Mouse (Mus musculus) embryonic stem cell, embryonic (primary cell): ENCODE measurements around the gene Rps6.

Experiments used
- CTCF ChIA-PET, 4 experiments: fragments of 300-600 bp in 2 of 4; fragments of 350-600 bp in 2 of 4; sonication (Branson Sonifier 250); formaldehyde crosslinking; loops; one replicate each; lab custom pipeline; 2022; ENCODE audit warnings: inconsistent platforms in 2 of 4; lab: Charles Lee
- POLR2A ChIA-PET, 4 experiments: fragments of 300-600 bp in 2 of 4; fragments of 350-600 bp in 2 of 4; sonication (Branson Sonifier 250); formaldehyde crosslinking; loops; one replicate each; lab custom pipeline; 2022; ENCODE audit warnings: antibody characterized with exemption in 4 of 4, inconsistent platforms in 1 of 4; lab: Charles Lee

Gene Rps6

DNA sequence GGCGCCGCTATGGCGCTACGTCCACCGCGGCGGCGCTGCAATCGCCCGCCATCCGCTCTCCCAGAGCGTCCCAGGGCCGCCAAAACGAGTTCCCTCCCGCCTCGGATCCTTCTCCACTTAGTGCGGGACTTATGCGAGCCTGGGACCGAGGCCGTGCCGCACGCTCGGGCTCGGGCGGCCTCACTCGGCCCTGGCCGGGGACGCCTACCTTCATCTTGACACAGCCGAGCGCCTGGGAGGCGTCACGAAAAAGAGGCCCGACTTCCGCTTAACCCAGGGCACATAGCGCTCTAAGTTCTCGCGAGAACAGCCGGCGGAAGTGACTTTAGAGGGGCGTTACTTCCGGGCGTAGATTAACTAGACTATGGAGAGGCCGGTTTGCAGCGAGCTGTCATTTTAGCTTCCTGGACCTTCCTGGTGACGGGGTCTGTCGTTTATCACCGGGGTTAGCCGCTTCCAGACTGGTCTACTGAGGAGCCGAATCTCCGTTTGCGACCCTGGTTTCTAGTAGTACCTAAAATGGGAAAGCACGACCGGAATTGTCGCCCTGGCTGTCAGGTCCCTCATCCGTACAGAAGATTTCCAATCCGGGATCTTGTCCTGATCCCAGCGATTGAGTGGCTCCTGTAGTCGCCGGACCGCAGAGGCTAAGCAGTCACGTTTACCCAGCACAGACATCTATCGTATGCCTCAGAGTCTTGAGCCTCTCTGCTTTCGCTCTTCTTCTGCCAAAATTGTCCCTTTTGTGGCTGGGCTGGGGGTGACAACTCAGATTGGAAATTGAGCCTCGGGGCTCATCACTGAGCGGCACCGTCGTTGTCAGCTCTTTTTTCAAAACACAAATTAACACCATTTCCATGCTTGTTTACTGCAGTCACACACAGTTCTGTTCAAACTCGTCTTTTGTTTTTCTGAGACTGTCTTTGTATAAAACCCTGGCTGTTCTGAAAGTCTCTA, at the start of gene Rps6:
Gene Rps6 (minus strand): TSS at position 300 of the 957 bp plus-strand sequence.
- ChIA-PET POLR2A (interaction anchor here (0.6 to 9.5 kb wide), 80 partner anchors 9 to 1610 kb away, joined by 3 to 226 read pairs (median 4); partner anchors contain the start of genes Acer2 (in 4 of the 4), Dennd4c (in 2 of the 4), Haus6 (in 2 of the 4) and Rraga (in 2 of the 4)), CTCF (interaction anchor here in 1 of 4 experiments (0.5 kb wide), 1 partner anchor 324 kb away, joined by 3 read pairs; no protein-coding TSS in a partner anchor)

DNA sequence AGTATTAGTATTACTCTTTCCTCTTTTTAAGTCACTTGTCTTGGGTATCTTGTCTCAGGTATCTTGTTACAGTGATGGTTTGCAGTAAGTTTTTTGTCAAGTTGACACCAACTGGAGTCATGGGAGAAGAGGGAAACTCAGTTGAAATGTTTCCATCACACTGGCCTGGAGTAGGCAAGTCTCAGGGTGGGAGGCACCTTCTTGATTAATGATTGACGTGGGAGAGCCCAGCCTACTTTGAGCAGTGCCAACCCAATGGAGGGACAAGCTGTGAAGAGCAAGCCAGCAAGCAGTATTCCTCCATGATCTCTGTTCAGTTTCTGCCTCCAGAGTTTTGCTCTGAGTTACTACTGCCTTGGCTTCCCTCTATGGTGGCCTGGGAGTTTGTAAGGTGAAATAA, 48.7 kb upstream of the Rps6 start:
- CTCF ChIA-PET: interaction anchor here (0.6 to 2.0 kb wide), 11 partner anchors 12 to 1633 kb away, joined by 3 to 14 read pairs (median 4); no protein-coding TSS in a partner anchor

DNA sequence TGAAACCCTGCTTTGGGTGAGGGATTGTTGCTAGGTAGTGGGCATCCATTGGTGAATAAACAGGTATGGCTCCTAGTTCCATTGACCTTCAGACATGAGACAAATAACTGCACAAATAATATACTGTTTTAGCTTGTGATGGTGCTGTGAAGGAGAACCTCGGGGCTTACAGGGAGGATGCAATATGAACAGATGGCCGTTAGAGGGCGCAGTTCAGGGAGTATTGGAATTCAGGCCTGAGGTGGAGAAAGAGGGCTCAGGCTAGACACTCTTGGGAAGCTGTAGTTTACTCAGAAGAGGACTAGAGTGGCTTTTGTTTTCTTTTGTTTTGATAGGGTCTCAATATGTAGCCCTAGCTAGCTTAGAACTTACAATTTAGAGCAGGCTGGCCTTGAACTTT, 47.8 kb upstream of the Rps6 start:
- CTCF ChIA-PET: interaction anchor here (0.5 to 2.3 kb wide), 33 partner anchors 9 to 235 kb away, joined by 3 to 24 read pairs (median 4); partner anchors contain the start of genes Acer2 (in 1 of the 4) and Plin2 (in 1 of the 4)
- POLR2A ChIA-PET: interaction anchor here in 3 of 4 experiments (0.5 to 1.8 kb wide), 13 partner anchors 13 to 158 kb away, joined by 3 to 6 read pairs (median 3); partner anchors contain the start of genes Acer2 (in 2 of the 3) and Rps6 (in 2 of the 3)

More for the DNA sequence above, 48.7 kb upstream of the Rps6 start:
- POLR2A ChIA-PET: interaction anchor here in 1 of 4 experiments (0.8 to 1.8 kb wide), 3 partner anchors 20 to 48 kb away, joined by 3 to 5 read pairs (median 3); partner anchors contain the start of gene Rps6

DNA sequence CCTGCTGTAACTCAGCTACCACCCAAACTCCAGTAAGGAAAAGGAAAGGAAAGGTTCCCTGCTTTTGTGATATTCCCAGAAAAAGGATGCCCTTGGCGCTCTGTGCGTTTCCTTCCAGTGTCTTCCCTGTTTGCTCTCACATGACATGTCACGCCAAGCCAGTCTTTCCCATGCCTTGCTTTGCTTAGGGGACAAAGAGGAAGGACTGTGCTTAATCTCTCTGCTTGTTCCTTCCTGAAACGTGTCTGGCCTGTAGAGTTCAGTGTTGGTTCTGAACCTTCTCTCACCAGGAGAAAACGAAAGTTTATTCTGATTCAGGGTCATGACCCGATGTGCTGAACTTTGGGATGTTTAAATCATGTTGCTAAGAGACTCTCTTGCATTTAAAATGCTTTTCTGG, 45.1 kb upstream of the Rps6 start:
- ChIA-PET POLR2A (interaction anchor here in 2 of 4 experiments (0.8 to 2.7 kb wide), 2 partner anchors 9 kb away, joined by 3 to 8 read pairs; no protein-coding TSS in a partner anchor), CTCF (interaction anchor here in 1 of 4 experiments (6.8 kb wide), 1 partner anchor 15 kb away, joined by 32 read pairs; no protein-coding TSS in a partner anchor)

DNA sequence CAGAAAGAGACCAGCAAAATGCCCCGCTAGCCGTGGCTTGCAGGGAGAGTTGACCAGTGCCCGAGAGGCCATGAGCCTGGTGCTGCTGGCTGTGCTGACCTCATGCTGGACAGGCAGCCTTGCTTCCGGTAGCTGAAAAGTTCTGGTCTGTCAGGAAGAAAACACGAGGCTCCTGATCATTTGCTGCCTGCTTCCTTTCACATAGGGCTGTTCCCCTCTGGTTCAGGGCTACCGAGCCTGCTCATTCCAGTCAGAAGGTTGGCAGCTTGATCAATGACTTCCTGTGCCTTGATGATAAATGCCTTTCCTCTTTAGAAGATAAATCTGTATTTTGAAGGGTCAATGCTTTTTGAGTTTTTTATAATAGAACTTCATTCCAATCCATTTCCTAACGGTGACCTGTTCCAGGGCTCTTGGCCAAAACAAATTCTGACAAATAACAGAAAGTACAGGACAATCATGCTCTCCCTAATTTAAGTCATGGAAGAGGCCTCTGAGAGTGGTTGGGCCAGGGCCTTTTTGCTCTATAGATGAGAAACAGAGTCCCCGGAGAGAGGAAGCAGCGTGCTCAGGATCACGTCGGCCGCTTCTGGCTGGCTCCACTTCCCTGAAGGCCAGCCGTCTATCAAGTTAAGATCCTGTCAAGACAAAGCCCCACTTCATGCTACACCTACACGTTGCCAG, 41.7 kb upstream of the Rps6 start:
- ChIA-PET POLR2A (interaction anchor here in 3 of 4 experiments (0.6 to 1.3 kb wide), 3 partner anchors 11 to 288 kb away, joined by 3 to 6 read pairs (median 3); no protein-coding TSS in a partner anchor), CTCF (interaction anchor here in 2 of 4 experiments (0.6 to 6.8 kb wide), 3 partner anchors 11 to 60 kb away, joined by 5 to 32 read pairs (median 11); no protein-coding TSS in a partner anchor)

DNA sequence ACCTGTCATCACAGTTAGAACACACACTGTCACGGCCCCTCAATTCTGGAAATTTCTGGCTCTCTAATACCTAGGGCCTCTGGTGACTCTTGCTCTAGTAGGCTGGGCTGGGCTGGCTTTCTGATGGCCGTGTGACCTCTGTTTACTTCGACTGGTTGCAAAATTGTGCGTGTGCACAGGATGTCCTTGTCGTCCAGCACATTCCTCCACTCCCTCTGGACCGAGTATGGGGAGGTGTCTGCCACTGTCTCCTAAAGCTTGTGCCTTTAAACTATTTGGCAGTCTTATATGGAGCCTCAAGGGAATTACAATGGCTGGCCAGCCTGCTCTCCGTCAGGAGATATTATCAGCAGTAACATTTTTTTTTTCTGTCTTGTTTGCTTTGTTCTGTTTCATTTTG, 40.2 kb upstream of the Rps6 start:
- CTCF ChIA-PET: interaction anchor here in 1 of 4 experiments (6.8 kb wide), 1 partner anchor 10 kb away, joined by 32 read pairs; no protein-coding TSS in a partner anchor
- POLR2A ChIA-PET: interaction anchor here in 2 of 4 experiments (0.9 to 2.4 kb wide), 6 partner anchors 9 to 40 kb away, joined by 3 to 11 read pairs (median 4); partner anchors contain the start of gene Rps6 (in 1 of the 2)

DNA sequence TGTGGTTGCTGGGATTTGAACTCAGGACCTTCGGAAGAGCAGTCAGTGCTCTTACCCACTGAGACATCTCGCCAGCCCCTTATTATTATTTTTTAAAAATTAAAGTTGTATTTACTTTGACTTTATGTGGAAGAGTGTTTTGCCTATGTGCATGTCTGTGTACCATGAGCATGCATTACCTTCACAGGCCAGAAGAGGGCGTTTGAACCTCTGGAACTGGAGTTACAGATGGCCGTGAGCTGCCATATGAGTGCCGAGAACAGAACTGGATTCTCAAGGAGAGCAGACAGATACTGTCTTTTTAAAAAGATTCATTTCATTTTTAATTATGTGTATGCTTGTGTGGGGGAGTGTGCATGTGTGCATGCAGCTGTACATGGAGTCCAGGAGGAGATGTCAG, 30.7 kb upstream of the Rps6 start:
- ChIA-PET POLR2A (interaction anchor here in 3 of 4 experiments (0.6 to 7.2 kb wide), 16 partner anchors 10 to 312 kb away, joined by 3 to 52 read pairs (median 5); partner anchors contain the start of genes Acer2 (in 2 of the 3), Rps6 (in 1 of the 3) and Rraga (in 1 of the 3)), CTCF (interaction anchor here (0.6 to 2.9 kb wide), 38 partner anchors 9 to 342 kb away, joined by 3 to 32 read pairs (median 4); partner anchors contain the start of genes Acer2 (in 2 of the 4) and Slc24a2 (in 1 of the 4))

DNA sequence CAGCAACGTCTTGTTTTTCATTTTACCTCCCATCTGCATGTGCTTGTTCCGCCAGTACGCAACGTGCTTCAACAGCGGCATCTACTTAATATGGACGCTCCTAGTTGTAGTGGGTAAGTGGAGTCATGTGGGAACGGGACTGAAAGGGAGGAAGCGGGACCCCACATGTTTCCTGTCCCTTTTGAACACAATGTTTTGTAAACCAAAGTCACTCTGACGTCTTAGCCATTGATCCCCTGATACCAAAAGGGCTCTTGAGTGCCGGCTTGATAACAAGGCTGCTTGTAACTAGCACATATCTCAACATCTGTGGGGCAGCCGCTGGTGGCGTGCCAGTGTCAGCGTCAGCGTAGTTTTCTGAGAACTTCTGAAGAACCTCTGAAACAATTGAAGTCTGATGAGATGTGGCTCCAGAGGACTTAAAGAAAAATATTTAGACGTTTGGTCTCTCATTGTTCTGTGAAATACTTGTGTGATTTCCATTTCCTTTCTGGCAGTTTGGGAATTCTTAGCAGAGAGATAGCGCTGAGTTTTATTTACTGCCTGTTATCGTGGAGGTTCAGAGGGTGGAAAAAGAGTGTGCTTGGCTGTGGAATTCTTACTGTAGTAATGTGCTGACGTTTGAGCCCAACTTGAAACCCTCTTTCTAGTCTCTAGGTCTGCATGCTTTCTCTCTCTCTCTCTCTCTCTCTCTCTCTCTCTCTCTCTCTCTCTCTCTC, 29.1 kb upstream of the Rps6 start:
- ChIA-PET CTCF (interaction anchor here (0.6 to 3.2 kb wide), 19 partner anchors 11 to 106 kb away, joined by 3 to 32 read pairs (median 10); partner anchors contain the start of gene Acer2 (in 1 of the 4)), POLR2A (interaction anchor here in 3 of 4 experiments (0.6 to 7.2 kb wide), 14 partner anchors 11 to 1604 kb away, joined by 3 to 52 read pairs (median 4); partner anchors contain the start of genes Acer2 (in 1 of the 3) and Rps6 (in 1 of the 3))

DNA sequence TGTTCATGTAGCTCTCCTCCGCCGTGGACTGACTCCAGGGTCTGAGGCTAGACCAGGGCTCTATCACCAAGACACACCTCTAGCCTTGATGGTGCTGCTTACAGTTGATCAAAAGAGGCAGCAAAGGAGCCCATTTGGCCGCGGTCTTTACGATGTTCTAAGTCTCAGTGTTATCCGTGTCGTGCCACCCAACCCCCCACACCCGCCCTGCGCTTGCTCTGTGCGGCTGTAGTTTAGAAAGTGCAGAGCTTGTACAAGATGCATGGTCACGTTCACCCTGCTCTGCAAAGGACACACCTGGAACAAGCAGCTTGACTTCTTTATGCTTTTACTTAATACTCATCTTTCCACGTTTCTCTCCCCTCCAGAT, 28.6 kb upstream of the Rps6 start:
- ChIA-PET POLR2A (interaction anchor here in 3 of 4 experiments (0.6 to 7.2 kb wide), 15 partner anchors 11 to 1603 kb away, joined by 3 to 52 read pairs (median 4); partner anchors contain the start of genes Acer2 (in 1 of the 3) and Rps6 (in 1 of the 3)), CTCF (interaction anchor here (0.6 to 3.2 kb wide), 13 partner anchors 11 to 39 kb away, joined by 3 to 19 read pairs (median 4); partner anchors contain the start of gene Acer2 (in 1 of the 4))

DNA sequence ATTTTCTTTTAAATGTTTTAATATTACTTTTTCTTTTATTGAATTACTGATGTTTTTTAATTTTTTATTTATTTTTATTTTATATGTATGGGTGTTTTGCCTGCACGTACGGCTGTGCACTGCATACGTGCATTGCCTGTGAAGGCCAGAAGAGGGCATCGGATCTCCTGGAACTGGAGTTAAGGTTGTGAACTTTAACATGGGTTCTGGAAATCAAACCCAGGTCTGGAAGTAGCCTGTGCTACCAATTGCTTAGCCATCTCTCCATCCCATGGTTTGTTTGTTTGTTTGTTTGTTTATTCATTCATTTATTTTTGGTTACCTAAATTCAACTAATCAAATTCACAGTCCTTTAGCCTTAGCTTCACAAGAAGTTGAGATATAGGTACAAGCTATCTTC, 27.7 kb upstream of the Rps6 start:
- POLR2A ChIA-PET: interaction anchor here in 3 of 4 experiments (0.8 to 7.2 kb wide), 14 partner anchors 10 to 46 kb away, joined by 3 to 52 read pairs (median 4); partner anchors contain the start of genes Acer2 (in 1 of the 3) and Rps6 (in 1 of the 3)
- CTCF ChIA-PET: interaction anchor here (0.6 to 3.2 kb wide), 15 partner anchors 10 to 40 kb away, joined by 3 to 19 read pairs (median 4); partner anchors contain the start of gene Acer2 (in 1 of the 4)

DNA sequence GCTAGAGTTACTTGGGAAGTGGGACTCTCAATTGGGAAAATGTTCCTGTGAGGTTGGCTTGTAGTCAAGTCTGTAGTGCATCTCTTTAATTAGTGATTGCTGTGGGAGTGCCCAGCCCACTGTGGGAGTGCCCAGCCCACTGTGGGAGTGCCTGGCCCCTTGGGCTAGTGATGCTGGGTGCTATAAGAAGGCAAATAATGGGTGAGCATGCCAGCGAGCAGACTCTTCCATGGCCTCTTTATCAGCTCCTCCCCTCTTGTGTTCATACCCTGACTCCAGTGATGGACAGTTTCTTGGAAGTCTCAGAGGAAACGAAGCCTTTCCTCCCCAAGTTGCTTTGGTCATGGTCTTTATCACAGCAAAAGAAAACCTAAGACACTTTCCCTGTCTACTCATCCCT, 25.2 kb upstream of the Rps6 start:
- POLR2A ChIA-PET: interaction anchor here in 1 of 4 experiments (5.2 kb wide), 1 partner anchor 25 kb away, joined by 33 read pairs; the partner anchor contains the start of gene Rps6
- CTCF ChIA-PET: no interaction called here

DNA sequence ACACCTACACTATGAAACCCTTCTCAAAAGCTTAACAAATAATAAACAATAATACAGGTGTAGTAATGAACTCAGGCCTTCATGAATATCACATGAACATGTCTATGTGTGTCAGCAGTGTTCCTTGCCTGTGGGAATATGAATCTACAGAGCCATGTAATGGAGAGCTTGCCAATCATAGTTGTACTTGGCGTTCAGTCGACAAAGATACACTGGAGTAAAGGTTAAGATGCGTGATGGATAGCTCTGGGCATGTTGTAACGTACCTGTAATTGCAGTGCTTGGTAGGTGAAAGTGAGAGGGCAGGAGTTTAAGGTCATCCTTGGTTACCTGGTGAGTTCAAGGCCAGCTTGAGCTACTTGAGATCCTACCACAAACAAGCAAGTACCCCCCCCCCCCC, 24.0 kb upstream of the Rps6 start:
- ChIA-PET CTCF (interaction anchor here in 3 of 4 experiments (0.6 to 1.8 kb wide), 8 partner anchors 23 to 1267 kb away, joined by 3 to 6 read pairs (median 4); no protein-coding TSS in a partner anchor), POLR2A (interaction anchor here in 3 of 4 experiments (0.6 to 5.2 kb wide), 5 partner anchors 24 to 50 kb away, joined by 3 to 33 read pairs (median 3); partner anchors contain the start of gene Rps6 (in 1 of the 3))

DNA sequence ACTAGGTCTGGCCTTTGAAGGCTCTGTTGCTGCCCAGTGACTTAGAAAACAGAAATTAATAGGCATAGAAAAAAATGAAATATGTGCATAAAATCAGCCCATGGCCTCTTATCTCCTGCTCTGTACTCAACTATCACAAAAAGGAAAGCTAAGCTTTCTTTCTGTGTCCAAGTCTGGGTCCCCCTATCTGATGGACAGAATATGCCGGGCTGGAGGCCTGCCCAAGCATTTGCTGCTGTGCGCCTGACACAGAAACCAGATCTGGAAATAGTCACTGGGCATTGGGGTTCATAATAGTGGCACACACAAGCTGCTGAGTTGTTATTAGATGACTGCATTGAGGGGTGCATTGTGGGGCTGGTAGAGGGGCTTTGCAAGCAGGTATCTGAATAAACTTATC, 22.3 kb upstream of the Rps6 start:
- POLR2A ChIA-PET: interaction anchor here in 3 of 4 experiments (0.6 to 5.2 kb wide), 4 partner anchors 22 to 131 kb away, joined by 3 to 33 read pairs (median 4); partner anchors contain the start of gene Rps6 (in 2 of the 3)
- CTCF ChIA-PET: interaction anchor here in 3 of 4 experiments (1.0 to 1.8 kb wide), 4 partner anchors 8 to 54 kb away, joined by 3 to 6 read pairs (median 5); no protein-coding TSS in a partner anchor

DNA sequence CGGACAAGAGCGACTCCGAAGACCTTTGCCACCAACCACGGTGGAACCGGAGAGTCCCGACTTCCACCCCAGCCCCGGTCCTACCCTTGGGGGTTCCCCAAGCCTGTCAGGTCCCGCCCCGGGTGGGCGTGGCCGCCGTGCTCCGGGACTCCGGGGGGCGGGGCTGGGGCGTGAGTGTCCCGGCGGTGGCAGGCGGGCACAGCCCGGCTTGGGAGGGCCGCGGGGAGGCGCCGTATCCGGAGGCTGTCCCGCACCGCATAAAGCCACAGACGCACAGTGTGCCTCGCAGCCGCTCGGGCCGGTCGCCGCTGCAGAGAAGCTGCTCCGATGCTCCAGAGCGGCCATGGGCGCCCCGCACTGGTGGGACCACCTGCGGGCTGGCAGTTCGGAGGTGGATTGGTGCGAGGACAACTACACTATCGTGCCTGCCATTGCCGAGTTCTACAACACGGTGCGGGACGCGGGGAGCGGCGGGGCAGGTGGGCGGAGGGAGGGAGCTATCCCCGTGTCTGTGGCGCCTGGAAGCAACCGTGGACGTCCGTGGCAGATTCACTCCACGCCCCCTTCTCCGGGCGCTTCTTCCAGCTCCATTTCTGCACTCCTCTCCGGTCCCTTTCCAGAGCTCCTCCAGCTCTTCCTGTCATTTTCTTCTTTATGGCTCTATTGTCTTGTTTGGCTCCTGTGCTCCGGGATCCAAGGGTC, 17.1 kb upstream of the Rps6 start, which contains the start of gene Acer2:
Gene Acer2 (plus strand): TSS at position 251 of the 702 bp plus-strand sequence.
- POLR2A ChIA-PET: interaction anchor here (0.5 to 15.6 kb wide), 54 partner anchors 9 to 841 kb away, joined by 3 to 205 read pairs (median 4); partner anchors contain the start of genes Rps6 (in 4 of the 4), Dennd4c (in 1 of the 4), Haus6 (in 1 of the 4) and Rraga (in 1 of the 4)
- CTCF ChIA-PET: interaction anchor here in 3 of 4 experiments (0.6 to 2.0 kb wide), 17 partner anchors 10 to 1203 kb away, joined by 3 to 13 read pairs (median 5); partner anchors contain the start of gene Slc24a2 (in 1 of the 3)

DNA sequence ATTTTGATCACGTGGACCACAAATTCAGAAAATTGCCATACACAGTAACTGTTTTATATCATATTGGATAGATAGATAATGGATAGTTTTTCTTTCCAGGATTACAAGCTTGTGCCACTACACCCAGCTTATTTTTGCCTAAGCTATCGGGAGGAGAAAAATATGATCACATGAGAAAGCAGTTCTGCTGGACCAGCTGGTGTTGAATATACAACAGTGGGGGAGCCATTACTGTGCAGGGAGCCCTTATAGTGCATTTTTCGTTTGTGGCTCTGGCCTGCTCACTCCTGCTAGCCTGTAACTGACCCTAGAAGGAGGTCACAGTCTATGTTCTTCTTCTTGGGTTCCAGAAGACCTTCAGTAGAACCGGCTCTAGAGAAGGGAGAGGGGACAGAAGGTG, 15.9 kb upstream of the Rps6 start:
- ChIA-PET POLR2A (interaction anchor here in 3 of 4 experiments (1.0 to 15.6 kb wide), 9 partner anchors 10 to 58 kb away, joined by 3 to 205 read pairs (median 12); partner anchors contain the start of gene Rps6 (in 3 of the 3)), CTCF (interaction anchor here in 1 of 4 experiments (1.0 to 1.8 kb wide), 2 partner anchors 11 to 15 kb away, joined by 4 to 5 read pairs; no protein-coding TSS in a partner anchor)
